Mouse (Mus musculus): ENCODE measurements at regions not wholly inside any gene's neighbourhood (a gene's known extent, or its start where the extent isn't known, plus 50 kb on each side); places are given as distances from the start of the nearest gene placed in this dataset.

- no peak for TF ChIP-seq CTCF (IDR thresholded peaks at IDR 0.05; ENCODE audit: low read depth, low read length)
- TF ChIP-seq EP300 (IDR thresholded peaks at IDR 0.05; ENCODE audit: insufficient read depth, low read depth, low read length) = no peak
Observed at GRCm38 (mm10) chr3:16939533-16939932, 933.3 kb upstream of the Gm5150 start.
